In genomic region chr2:170316774-170317173, GRCm38 (mm10) we compare ENCODE assay signal across 24 mouse cellular contexts.
"Had no signal": no experiment of that assay in that cellular context is flagged by ENCODE, and none has a peak within 500 bp of the region (broad histone marks: within the 10 kb centered on the region; RNA-seq: fewer than 3 reads in every experiment).

No protein-coding gene starts in this region.

- DNase-seq: gastrocnemius, postnatal 14 days; gastrocnemius, postnatal 36 days; heart, adult 18-20 months; heart, postnatal 14 days; heart, postnatal 36 days; kidney, adult 18-20 months; kidney, adult 8-10 months; kidney, postnatal 10 days; kidney, postnatal 25 days; kidney, postnatal 4 days; layer of hippocampus, postnatal 36 days; left cerebral cortex, postnatal 4 days had no signal

- H3K9ac ChIP-seq: heart, embryonic 13.5 days; heart, embryonic 15.5 days; hindbrain, embryonic 13.5 days; hindbrain, embryonic 15.5 days; intestine, embryonic 15.5 days; limb, embryonic 13.5 days; limb, embryonic 15.5 days; liver, embryonic 12.5 days had no signal

- H3K36me3 ChIP-seq: heart, embryonic 10.5 days; heart, embryonic 13.5 days; heart, embryonic 15.5 days; hindbrain, embryonic 13.5 days; hindbrain, embryonic 15.5 days; intestine, embryonic 15.5 days; limb, embryonic 13.5 days; limb, embryonic 15.5 days; liver, embryonic 12.5 days had no signal

- ATAC-seq: inflammation-experienced regulatory T-cells, adult 6 months; intestine, embryonic 15.5 days; intestine, postnatal 0 days; liver, embryonic 12.5 days had no signal

- H3K27me3 ChIP-seq: heart, embryonic 13.5 days; heart, embryonic 15.5 days; hindbrain, embryonic 13.5 days; hindbrain, embryonic 15.5 days; intestine, embryonic 15.5 days; limb, embryonic 15.5 days; liver, embryonic 12.5 days had no signal

- H3K4me3 ChIP-seq: heart, embryonic 10.5 days; heart, embryonic 13.5 days; heart, embryonic 15.5 days; hindbrain, embryonic 13.5 days; hindbrain, embryonic 15.5 days; intestine, embryonic 15.5 days; layer of hippocampus, adult 2 months; limb, embryonic 13.5 days; limb, embryonic 15.5 days; liver, embryonic 12.5 days had no signal

- H3K9me3 ChIP-seq: heart, embryonic 10.5 days; heart, embryonic 13.5 days; heart, embryonic 15.5 days; hindbrain, embryonic 13.5 days; hindbrain, embryonic 15.5 days; intestine, embryonic 15.5 days; limb, embryonic 13.5 days; limb, embryonic 15.5 days had no signal

- H3K4me2 ChIP-seq: heart, embryonic 13.5 days; heart, embryonic 15.5 days; hindbrain, embryonic 13.5 days; hindbrain, embryonic 15.5 days; intestine, embryonic 15.5 days; limb, embryonic 13.5 days; limb, embryonic 15.5 days; liver, embryonic 12.5 days had no signal

- H3K27ac ChIP-seq: heart, embryonic 10.5 days; heart, embryonic 13.5 days; heart, embryonic 15.5 days; hindbrain, embryonic 13.5 days; hindbrain, embryonic 15.5 days; intestine, embryonic 15.5 days; layer of hippocampus, adult 2 months; limb, embryonic 13.5 days; limb, embryonic 15.5 days; liver, embryonic 12.5 days had no signal
